In genomic region chr11:88720261-88721143, GRCm38 (mm10) we compare ENCODE assay signal across 10 mouse cellular contexts. TPM values are rescaled to one million over a fixed set of nuclear protein-coding genes. Genes with fewer than 3 reads are reported as not detected.
DNase-seq lines count a peak whose midpoint lies in the region; ATAC-seq lines count a peak whose summit lies in the region.
"Had no signal": no experiment of that assay in that cellular context is flagged by ENCODE, and none has a peak within 500 bp of the region (broad histone marks: within the 10 kb centered on the region; RNA-seq: fewer than 3 reads in every experiment).

No protein-coding gene starts in this region.

- peak; percentile 52 for DNase-seq in adrenal gland, adult 2 months
- no peak for DNase-seq in adrenal gland, postnatal 4 days (ENCODE audit: low spot score in 2 of 2)
- DNase-seq in kidney, adult 9 months: peak; percentile 25
- no peak for DNase-seq in kidney, postnatal 14 days
- no peak for DNase-seq in limb, embryonic 10.5 days (ENCODE audit: low spot score)
- no peak for DNase-seq in urinary bladder, postnatal 36 days (ENCODE audit: low spot score in 2 of 2)
- no peak for DNase-seq in right cerebral cortex, postnatal 14 days
- DNase-seq: lung, postnatal 36 days; thymus, postnatal 25 days had no signal

- ATAC-seq in neural tube, embryonic 13.5 days (ENCODE audit: low read depth): no peak

- H3K9me3 ChIP-seq in limb, embryonic 10.5 days (replicated peaks): no peaks in the 10 kb centered on the region
- H3K9me3 ChIP-seq in neural tube, embryonic 13.5 days: no peaks in the 10 kb centered on the region

- peaks cover 37% of the 10 kb centered on the region for H3K4me1 ChIP-seq in limb, embryonic 10.5 days
- H3K4me1 ChIP-seq in neural tube, embryonic 13.5 days (replicated peaks): peaks cover 35% of the 10 kb centered on the region

- H3K4me3 ChIP-seq in limb, embryonic 10.5 days: no peak overlapping the region
- no peak overlapping the region for H3K4me3 ChIP-seq in neural tube, embryonic 13.5 days

- H3K36me3 ChIP-seq in limb, embryonic 10.5 days: 0 out of 2 replicates have a peak, but pooled peaks cover 5% of the 10 kb centered on the region
- no peaks in the 10 kb centered on the region for H3K36me3 ChIP-seq in neural tube, embryonic 13.5 days

- H3K27me3 ChIP-seq in limb, embryonic 10.5 days (ENCODE audit: low read depth, poor library complexity, severe bottlenecking): 0 out of 2 replicates have a peak, but pooled peaks cover 6% of the 10 kb centered on the region
- H3K27me3 ChIP-seq in neural tube, embryonic 13.5 days: no peaks in the 10 kb centered on the region

- H3K27ac ChIP-seq in limb, embryonic 10.5 days: 0 out of 2 replicates have a peak overlapping the region, but pooled peaks have one; percentile 23
- H3K27ac ChIP-seq in neural tube, embryonic 13.5 days (replicated peaks): no peak overlapping the region

- peak overlapping the region; percentile 89; the same call in 1 of the 2 replicates for H3K4me2 ChIP-seq in neural tube, embryonic 13.5 days

- 70% methylated on average over 13 of the region's 13 CpGs for WGBS in limb, embryonic 10.5 days
- 66% methylated on average over 13 of the region's 13 CpGs for WGBS in neural tube, embryonic 13.5 days

- no peak overlapping the region for H3K9ac ChIP-seq in neural tube, embryonic 13.5 days

RNA-seq across cellular contexts. Expression of gene Msi2, which starts 2.2 kb away (rescaled TPM):
- total RNA-seq in adrenal gland, adult 2 months (2021): 100 to 1,000 TPM; 205 to 214 TPM
- 39.1 and 40.3 TPM in 2 replicates for polyA plus RNA-seq in adrenal gland, adult 2 months (2012; rRNA removed)
- 100 to 1,000 TPM; 200 to 212 TPM for total RNA-seq in adrenal gland, postnatal 4 days (2021)
- 16.8 and 18.1 TPM in 2 replicates for polyA plus RNA-seq in limb, embryonic 10.5 days (2016; fragmentation: Nextera tagmentation; extraction: Ambion mirVana)
- 20.9 and 21.7 TPM in 2 replicates for polyA plus RNA-seq in neural tube, embryonic 13.5 days (2015; fragmentation: Nextera tagmentation; extraction: Ambion mirVana)

Comparison
In these comparisons a context has a peak if more than half of its experiments do, and no peak if none do; other contexts are left out.
1. DNase-seq: peak in adrenal gland, adult 2 months (single experiment) and kidney, adult 9 months (single experiment); none in adrenal gland, postnatal 4 days (0 of 2), kidney, postnatal 14 days (single experiment), limb, embryonic 10.5 days (single experiment), urinary bladder, postnatal 36 days (0 of 2) and right cerebral cortex, postnatal 14 days (single experiment).